Mouse (Mus musculus) testis, postnatal 10 days (tissue): Measurements from ENCODE around the gene Szrd1.
"Not testable (repeated sequence)": the region's sequence is repeated elsewhere in the genome, so short reads cannot be mapped to it uniquely, and the experiment has no call there.

Experiments used
- DNase-seq: peaks from one replicate; pipeline ENCODE4 v3.0.0; 2021; ENCODE audit warnings: low spot score

The Szrd1 gene

GRCm38 (mm10) chr4:141147112-141148008, 7.8 kb upstream of the Szrd1 start, which contains the start of gene Fbxo42:
TSS of gene Fbxo42 (plus strand) at chr4:141147913.
- DNase-seq = peak; percentile 96

- DNase-seq = no peak
Observed at GRCm38 (mm10) chr4:141146491-141147033, 7.0 kb upstream of the Szrd1 start.

GRCm38 (mm10) chr4:141145124-141145523, 5.5 kb upstream of the Szrd1 start:
- not testable (repeated sequence) for DNase-seq

DNA sequence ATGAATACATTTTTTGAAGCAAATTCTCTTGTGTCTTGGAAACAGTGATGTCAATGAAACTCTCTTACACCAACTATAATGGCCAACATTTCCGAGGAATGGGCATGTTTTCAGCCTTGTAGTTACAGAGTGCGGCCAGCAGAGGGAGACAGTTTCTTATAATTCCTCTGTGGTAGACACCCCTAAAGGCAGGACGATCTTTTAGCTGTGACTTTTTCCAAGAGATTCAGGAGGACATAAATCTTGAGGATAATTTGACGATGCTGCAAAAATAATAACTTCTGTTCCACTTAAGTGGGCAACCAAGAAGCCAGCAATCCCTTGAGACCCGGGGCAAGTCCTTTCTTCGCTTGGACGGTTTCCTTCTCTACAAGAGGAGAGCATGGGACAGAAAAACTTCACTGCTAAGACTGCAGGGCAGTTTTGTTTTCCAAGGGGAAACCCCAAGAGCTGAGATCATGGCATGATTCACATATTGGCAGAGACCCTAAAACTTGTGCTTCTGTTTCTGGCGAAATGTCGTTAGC, 2.8 kb upstream of the Szrd1 start:
- peak; percentile 84 for DNase-seq

GRCm38 (mm10) chr4:141140967-141141366, 1.4 kb upstream of the Szrd1 start:
- DNase-seq = no peak

GRCm38 (mm10) chr4:141140354-141140753, 779 bp upstream of the Szrd1 start:
- DNase-seq = not testable (repeated sequence)

GRCm38 (mm10) chr4:141138425-141139115, 1.0 kb downstream of the Szrd1 start:
- DNase-seq = no peak

- DNase-seq = not testable (repeated sequence)
Observed at GRCm38 (mm10) chr4:141137740-141138139, 1.8 kb downstream of the Szrd1 start.

DNA sequence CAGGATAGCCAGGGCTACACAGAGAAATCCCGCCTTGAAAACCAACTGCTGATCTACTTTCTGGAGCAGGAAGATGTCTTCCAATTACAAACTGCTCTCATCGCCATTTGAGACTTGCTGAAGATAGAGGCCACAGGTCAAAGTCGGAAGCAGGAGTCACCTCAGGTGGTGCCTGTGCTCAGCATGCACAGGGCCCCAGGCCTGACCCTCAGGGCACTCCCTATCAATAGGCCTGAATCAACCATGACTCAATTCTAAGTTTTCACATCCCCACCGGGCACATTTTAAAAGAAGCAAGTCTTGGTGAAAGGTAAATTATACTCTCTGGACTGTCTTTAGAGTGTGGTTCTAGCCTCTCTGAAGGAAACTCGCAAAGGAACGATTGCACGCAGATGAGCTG, 3.4 kb downstream of the Szrd1 start:
- DNase-seq = no peak

DNA sequence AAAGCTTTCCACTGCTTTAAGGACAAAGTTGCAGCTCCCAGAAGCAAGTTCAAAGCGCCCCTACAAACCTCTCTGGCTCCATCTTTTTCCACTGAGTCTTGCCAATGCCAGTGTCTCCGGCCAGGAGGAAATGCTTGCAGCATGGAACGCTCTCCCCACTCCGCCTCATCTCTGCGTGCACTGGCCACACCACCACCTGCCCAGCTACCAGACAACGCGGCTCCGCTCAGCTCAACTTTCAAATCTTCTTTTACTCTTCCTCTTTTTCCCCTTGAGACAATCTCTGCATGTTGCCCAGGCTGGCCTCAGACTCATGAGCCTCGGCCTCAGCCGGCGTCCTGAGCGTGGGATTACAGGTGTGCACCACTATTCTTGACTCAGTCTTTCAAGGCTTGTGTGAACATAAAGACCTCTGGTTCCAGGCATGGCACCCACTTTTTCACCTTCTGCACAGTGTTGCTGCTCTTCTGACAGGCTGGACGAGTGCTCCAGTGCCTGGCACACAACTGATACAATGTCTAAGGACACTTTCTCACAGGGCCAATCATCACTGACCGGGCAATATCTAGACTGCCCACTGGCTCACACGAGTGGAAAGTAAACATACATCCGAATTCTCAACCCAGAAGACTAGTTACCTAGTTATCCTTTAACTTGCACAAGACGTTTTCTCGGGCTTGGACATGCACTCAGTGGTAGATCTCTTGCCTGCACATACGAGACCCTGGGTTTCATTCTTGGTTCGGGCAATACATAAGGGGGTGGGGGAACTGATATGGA, 4.6 kb downstream of the Szrd1 start:
- no peak for DNase-seq

DNA sequence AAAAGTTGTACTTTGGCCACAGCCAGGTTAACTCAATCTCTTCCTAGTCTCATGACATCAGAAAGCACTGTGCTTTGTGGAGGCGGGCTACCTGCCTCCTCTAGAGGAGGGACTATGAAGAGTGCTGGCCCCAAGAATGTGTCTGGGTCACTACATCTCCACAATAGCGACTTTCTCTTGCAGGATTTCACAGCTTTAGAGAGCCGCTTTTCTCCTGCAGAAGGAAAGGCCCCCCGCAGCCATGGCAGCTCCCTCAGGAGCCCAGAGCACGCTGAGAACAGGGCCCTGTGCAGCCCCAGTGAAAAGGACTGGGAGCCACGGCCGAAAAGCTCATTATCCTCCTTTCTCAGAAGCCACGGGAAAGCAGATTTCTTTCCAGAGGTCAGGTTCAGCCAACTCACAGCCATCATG, 5.5 kb downstream of the Szrd1 start:
- no peak for DNase-seq

DNA sequence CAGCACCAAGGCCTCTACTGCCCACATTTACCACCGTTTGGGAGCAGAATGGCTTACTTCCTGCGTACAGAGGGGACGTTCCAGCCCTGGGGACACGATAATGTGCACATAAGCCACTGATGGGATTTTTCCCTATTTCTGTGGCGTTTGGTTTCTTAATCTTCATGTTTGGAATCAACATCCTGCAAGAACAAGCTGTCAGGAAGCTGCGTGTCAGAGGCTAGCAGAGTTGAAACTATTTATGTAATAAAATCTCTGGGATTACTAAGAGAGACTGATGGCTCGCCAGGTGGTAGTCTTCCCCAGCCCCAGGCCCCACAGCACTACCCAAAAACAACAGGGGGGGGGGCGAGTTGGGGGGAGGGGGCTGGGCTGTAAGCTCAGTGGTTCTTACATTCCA, 6.3 kb downstream of the Szrd1 start:
- DNase-seq = no peak

GRCm38 (mm10) chr4:141132191-141132590, 7.4 kb downstream of the Szrd1 start:
- DNase-seq = no peak

DNA sequence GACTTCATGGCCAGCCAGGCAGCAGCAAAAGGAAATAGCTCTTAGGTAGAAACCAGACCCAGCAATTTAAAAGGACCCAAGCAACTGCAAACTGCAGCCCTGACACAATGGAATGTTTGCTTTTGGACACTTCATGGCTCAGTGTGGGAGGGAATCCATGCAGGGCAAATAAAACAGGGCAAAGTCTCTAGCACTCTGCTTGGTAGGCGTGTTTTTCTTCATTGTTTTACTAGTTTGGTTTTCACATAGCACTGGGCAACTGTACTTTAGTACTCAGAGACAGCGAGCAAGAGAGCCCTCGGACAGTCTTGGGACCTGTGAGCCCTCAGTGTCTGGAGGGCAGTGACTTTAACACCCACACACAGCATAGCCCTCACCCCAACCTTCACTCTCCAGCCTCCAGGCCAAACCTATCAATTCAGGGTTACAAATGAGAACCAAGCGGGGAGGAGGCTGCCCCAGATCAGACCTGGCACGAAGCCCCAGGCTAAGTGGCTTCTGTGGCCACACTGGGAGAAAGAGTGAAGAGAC, 8.0 kb downstream of the Szrd1 start:
- DNase-seq = no peak

DNA sequence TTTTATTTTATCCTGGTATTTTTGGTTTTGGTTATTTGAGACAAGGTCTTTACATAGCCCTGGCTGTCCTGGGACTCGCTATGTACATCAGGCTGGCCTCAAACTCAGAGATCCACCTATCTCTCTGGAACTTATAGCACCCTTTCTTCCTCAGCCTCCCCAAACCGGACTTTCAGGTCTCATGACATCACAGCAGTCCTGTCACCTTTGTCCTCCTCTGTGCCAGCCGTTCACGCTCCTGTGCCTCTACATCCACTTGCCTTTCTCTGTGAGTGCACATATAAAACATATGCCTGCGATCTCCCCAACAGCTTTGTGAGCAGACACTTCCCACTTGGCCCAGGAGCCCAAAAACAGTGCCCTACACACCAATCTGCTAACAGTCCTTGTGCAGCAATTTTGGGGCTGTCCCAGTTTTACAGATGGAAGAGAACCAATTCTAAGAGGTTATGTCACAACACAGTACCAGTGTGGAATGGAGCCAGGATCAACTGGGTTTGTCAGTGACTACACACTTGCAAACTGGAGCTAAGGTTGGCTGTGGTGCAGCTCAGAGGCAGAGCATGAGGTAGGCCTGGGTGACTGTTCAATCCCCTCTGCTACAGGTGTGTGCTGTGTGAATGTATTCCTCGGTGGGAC, 8.8 kb downstream of the Szrd1 start:
- no peak for DNase-seq

- no peak for DNase-seq
Observed at GRCm38 (mm10) chr4:141129190-141129710, 10.3 kb downstream of the Szrd1 start.

DNA sequence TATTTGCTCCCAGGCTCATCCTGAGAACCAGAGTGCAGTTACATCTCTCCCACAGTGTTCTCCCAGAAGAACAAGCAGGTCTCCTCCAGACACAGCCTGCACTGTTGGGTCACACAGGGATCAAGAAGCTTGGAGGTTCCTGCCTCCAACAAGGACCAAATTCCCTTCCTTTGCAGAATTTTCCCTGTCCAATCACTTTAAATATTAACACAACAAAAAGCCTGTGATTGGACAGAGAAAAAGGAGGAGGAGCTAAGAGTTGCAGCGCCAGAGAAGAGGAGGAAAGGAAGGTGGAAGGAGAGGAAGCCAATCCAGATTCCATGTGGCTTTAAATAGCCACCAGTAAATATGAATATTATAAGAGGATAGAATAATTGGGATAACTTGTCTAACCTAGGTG, 16.5 kb downstream of the Szrd1 start:
- no peak for DNase-seq

DNA sequence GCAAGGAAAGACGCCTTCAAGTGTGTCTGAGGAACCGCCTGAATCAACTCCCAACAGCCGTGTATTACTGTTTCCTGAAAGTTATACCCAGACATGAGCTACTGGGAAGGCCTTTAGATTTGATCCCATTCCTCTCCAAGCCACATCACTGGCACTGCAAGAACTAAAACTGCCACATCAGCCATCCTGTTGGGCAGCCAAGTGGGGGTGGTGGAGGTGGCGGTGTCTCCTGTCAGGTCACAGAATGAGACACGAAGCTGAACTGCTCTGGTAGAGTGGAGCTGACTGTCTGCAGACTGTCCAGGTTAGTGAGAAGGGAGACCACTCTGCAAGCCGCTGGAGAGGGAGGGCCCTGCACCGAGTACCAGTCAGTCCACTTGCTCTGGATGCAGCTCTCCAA, 16.9 kb downstream of the Szrd1 start:
- no peak for DNase-seq

GRCm38 (mm10) chr4:141120700-141121099, 18.9 kb downstream of the Szrd1 start:
- peak; percentile 86 for DNase-seq

DNA sequence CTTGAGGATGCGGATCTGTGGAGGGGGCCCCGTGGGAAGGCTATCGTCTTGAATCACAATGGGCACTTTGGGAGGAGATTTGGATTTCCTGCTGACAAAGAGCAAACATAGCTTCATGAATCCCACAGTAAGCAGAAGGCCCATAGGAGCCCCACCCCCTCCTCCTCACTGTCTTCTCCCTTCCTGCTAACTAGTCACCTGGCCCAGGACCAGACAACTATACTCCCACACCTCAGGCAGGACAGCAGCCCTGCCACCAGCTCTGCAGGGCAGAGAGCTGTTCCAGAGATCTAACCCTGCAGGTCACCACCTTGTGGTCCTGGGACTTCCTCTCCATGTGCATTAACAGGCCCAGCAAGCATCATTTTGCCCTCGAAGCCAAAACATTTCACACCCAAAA, 20.9 kb downstream of the Szrd1 start:
- no peak for DNase-seq

DNA sequence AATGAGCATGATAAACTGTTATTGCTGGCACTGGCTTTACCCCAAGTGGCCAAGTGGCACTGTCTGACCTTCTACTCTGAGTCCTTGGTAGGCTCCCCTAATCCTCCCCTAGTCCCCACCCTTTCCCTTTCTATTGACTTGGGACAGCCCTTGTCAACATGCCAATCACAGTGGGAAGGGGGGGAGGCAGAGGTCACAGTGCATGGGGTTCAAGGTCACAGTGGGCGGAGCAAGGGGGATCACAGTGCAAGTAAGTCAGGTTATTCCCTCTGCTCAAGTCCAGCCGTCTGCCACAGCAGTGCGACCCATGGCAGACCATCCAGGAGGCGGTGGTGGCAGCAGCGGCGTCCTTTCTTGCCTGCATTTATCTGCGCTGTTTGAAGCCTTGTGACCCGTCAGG, 24.2 kb downstream of the Szrd1 start:
- DNase-seq = peak; percentile 61
